Mouse (Mus musculus) neural tube, embryonic 11.5 days (tissue): Measurements from ENCODE around the gene Dmxl2. TPM values are rescaled to one million over a fixed set of nuclear protein-coding genes. Genes with fewer than 3 reads are reported as not detected.

Experiments
- ATAC-seq: fragments of 200-750 bp; cut with Nextera tagmentation; 2 replicates; pipeline ENCODE4 v1.8.0; 2017; ENCODE audit warnings: moderate number of reproducible peaks, mild to moderate bottlenecking, moderate TSS enrichment, moderate library complexity; ENCODE audit not compliant: insufficient read depth, low FRiP score, low TSS enrichment
- DNase-seq: peaks from one replicate; pipeline ENCODE4 v3.0.0-alpha.2; 2015; ENCODE audit warnings: low spot score
- H3K27ac ChIP-seq: fragments of 300-500 bp; sonication (generic); 2 replicates; pipeline ENCODE4 v1.5.1; 2014; ENCODE audit warnings: low read depth, mild to moderate bottlenecking, low read length
- H3K27me3 ChIP-seq: fragments of 300-500 bp; sonication (generic); 2 replicates; pipeline ENCODE4 v1.6.1; 2014; ENCODE audit warnings: mild to moderate bottlenecking, low read length, mixed read lengths; ENCODE audit not compliant: control insufficient read depth, insufficient read depth
- H3K36me3 ChIP-seq: fragments of 300-500 bp; sonication (generic); 2 replicates; pipeline ENCODE4 v1.6.1; 2014; ENCODE audit warnings: mild to moderate bottlenecking, low read length, moderate library complexity, mixed read lengths; ENCODE audit not compliant: control insufficient read depth, insufficient read depth
- H3K4me1 ChIP-seq: fragments of 300-500 bp; sonication (generic); 2 replicates; pipeline ENCODE4 v1.6.1; 2014; ENCODE audit warnings: low read length, mixed read lengths; ENCODE audit not compliant: control insufficient read depth, insufficient read depth
- H3K4me2 ChIP-seq: fragments of 300-500 bp; sonication (generic); 2 replicates; pipeline ENCODE4 v1.6.1; 2014; ENCODE audit warnings: low read depth, mild to moderate bottlenecking, moderate library complexity
- H3K4me3 ChIP-seq: fragments of 300-500 bp; sonication (generic); 2 replicates; pipeline ENCODE4 v1.5.1; 2014; ENCODE audit warnings: low read depth, low read length
- H3K9ac ChIP-seq: fragments of 300-500 bp; sonication (generic); 2 replicates; pipeline ENCODE4 v1.6.1; 2014; ENCODE audit warnings: mild to moderate bottlenecking, low read length
- H3K9me3 ChIP-seq: fragments of 300-500 bp; sonication (generic); 2 replicates; pipeline ENCODE4 v1.6.1; 2016; ENCODE audit warnings: low read length; ENCODE audit not compliant: control insufficient read depth
- WGBS: fragments of 180-500 bp; shearing (Covaris S2); extraction: QIAGEN DNeasy Blood & Tissue Kit; methylation state at CpG from one replicate; pipeline ENCODE4 v1.1.7; 2014; 5-methylcytosine and 5-hydroxymethylcytosine counted together
- polyA plus RNA-seq: library from polyadenylated mRNA; unstranded; fragments of >200 nt; fragmentation: Nextera tagmentation; extraction: Ambion mirVana; gene quantifications from 2 replicates; pipeline ENCODE4 v1.2.1, GENCODE M21; 2014

The Dmxl2 gene
- polyA plus RNA-seq, 1 experiment from 2014 or later: 19.8 TPM

DNA sequence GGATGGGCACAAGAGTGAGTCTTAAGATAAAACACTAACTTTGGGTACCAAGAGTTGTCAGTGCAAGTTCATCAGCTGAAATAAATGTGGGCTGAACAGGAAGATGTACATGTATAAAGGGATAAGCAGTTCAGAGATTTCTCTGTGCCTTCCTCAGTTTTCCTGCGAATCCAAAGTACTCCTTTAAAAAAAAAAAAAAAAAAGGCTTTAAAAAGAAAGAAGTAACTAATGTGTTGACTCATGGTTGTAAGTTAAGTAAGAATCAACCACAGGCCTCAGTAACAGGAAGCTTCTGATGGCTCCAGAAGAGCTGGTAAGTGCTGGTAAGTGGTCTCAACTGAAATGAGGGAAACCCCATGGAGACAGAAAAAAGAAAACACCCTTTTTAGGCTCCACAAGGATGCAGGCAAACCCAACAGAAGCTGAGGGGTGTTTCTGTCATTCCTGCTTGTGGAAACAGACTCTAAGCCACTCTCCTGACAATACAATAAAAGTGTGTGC lies 33.9 kb downstream of the Dmxl2 start:
- Histone ChIP-seq H3K4me2 (no peak overlapping the region), H3K9ac (no peak overlapping the region), H3K4me3 (no peak overlapping the region), H3K27ac (no peak overlapping the region), H3K27me3 (no peaks in the 10 kb centered on the region), H3K36me3 (no peaks in the 10 kb centered on the region), H3K4me1 (no peaks in the 10 kb centered on the region), H3K9me3 (no peaks in the 10 kb centered on the region)
- ATAC-seq (no peak), DNase-seq (no peak)
- WGBS: 91% methylated on average over 1 of the region's 1 CpGs

- DNase-seq: no peak
- no peak for ATAC-seq
- WGBS: 78% methylated on average over 4 of the region's 4 CpGs
- no peak overlapping the region for H3K9ac ChIP-seq
- no peak overlapping the region for H3K4me3 ChIP-seq
- H3K36me3 ChIP-seq: no peaks in the 10 kb centered on the region
- no peak overlapping the region for H3K27ac ChIP-seq
- H3K27me3 ChIP-seq: no peaks in the 10 kb centered on the region
- no peaks in the 10 kb centered on the region for H3K9me3 ChIP-seq
- H3K4me2 ChIP-seq: no peak overlapping the region
- H3K4me1 ChIP-seq: no peaks in the 10 kb centered on the region
Observed at GRCm38 (mm10) chr9:54463483-54464054, 37.9 kb downstream of the Dmxl2 start.

GRCm38 (mm10) chr9:54439015-54439414 lies 62.4 kb downstream of the Dmxl2 start:
- no peaks in the 10 kb centered on the region for H3K9me3 ChIP-seq
- H3K36me3 ChIP-seq: no peaks in the 10 kb centered on the region
- no peak overlapping the region for H3K27ac ChIP-seq
- WGBS: 89% methylated on average over 6 of the region's 6 CpGs
- H3K4me1 ChIP-seq: no peaks in the 10 kb centered on the region
- no peak overlapping the region for H3K9ac ChIP-seq
- ATAC-seq: no peak
- no peak for DNase-seq
- no peak overlapping the region for H3K4me3 ChIP-seq
- H3K27me3 ChIP-seq: no peaks in the 10 kb centered on the region
- H3K4me2 ChIP-seq: no peak overlapping the region

DNA sequence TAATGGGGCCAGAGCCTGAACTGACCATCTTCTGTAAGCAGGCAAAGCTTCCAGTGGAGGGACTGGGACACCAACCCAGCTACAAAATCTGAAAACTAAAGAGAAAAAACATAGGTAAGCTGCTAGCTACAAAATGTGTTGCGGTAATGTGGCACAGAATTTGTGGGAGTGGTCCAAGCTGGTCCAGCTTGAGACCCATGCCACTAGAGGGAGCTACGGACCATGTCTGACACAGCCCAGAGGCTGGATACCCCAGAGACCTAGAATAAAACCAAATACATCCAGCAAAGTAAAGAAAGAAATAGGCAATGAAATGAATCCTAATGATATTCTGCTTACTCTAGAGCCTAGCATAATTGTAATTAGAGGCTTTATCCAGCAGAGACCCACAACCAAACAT lies 63.2 kb downstream of the Dmxl2 start:
- H3K4me3 ChIP-seq: no peak overlapping the region
- no peak overlapping the region for H3K9ac ChIP-seq
- H3K36me3 ChIP-seq: no peaks in the 10 kb centered on the region
- 34% methylated on average over 2 of the region's 2 CpGs for WGBS
- DNase-seq (peak; percentile 49), ATAC-seq (no peak)
- H3K4me2 ChIP-seq: no peak overlapping the region
- no peaks in the 10 kb centered on the region for H3K9me3 ChIP-seq
- no peak overlapping the region for H3K27ac ChIP-seq
- H3K4me1 ChIP-seq: no peaks in the 10 kb centered on the region
- H3K27me3 ChIP-seq: no peaks in the 10 kb centered on the region

DNA sequence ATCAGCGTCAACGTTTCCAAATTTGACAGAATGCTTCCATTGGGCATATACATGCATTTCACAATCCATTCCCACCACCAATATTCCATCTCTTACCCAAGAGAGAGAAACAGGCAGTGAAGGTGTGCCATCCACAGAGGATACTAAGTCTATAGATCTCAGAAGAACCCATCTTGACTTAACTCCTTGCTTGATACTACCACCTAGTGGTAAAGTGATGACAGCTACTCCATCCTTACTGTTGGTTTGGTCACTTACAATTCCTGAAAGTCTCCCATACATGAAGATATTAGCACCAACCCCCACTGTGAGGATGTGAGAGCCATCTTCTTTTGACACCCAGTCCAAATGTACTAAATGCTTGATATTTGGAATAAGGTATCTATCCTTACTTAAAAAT lies 85.2 kb downstream of the Dmxl2 start:
- no peak for DNase-seq
- Histone ChIP-seq H3K4me1 (no peaks in the 10 kb centered on the region), H3K9ac (no peak overlapping the region), H3K27ac (no peak overlapping the region), H3K36me3 (no peaks in the 10 kb centered on the region), H3K4me2 (no peak overlapping the region), H3K9me3 (no peaks in the 10 kb centered on the region), H3K4me3 (no peak overlapping the region), H3K27me3 (no peaks in the 10 kb centered on the region)
- 84% methylated on average over 2 of the region's 2 CpGs for WGBS
- no peak for ATAC-seq

- Histone ChIP-seq H3K4me1 (no peaks in the 10 kb centered on the region), H3K27ac (no peak overlapping the region), H3K4me2 (no peak overlapping the region), H3K27me3 (no peaks in the 10 kb centered on the region), H3K9me3 (no peaks in the 10 kb centered on the region), H3K4me3 (no peak overlapping the region), H3K9ac (no peak overlapping the region), H3K36me3 (no peaks in the 10 kb centered on the region)
- DNase-seq (no peak), ATAC-seq (no peak)
- 96% methylated on average over 6 of the region's 8 CpGs for WGBS
Observed at GRCm38 (mm10) chr9:54356756-54357155, 144.7 kb downstream of the Dmxl2 start.

- ATAC-seq (no peak), DNase-seq (no peak)
- Histone ChIP-seq H3K4me3 (no peak overlapping the region), H3K9me3 (no peaks in the 10 kb centered on the region), H3K36me3 (no peaks in the 10 kb centered on the region), H3K27ac (no peak overlapping the region), H3K27me3 (no peaks in the 10 kb centered on the region), H3K9ac (no peak overlapping the region), H3K4me2 (no peak overlapping the region), H3K4me1 (no peaks in the 10 kb centered on the region)
- WGBS: 79% methylated on average over 7 of the region's 7 CpGs
Observed at GRCm38 (mm10) chr9:54342026-54342425, 159.4 kb downstream of the Dmxl2 start.

DNA sequence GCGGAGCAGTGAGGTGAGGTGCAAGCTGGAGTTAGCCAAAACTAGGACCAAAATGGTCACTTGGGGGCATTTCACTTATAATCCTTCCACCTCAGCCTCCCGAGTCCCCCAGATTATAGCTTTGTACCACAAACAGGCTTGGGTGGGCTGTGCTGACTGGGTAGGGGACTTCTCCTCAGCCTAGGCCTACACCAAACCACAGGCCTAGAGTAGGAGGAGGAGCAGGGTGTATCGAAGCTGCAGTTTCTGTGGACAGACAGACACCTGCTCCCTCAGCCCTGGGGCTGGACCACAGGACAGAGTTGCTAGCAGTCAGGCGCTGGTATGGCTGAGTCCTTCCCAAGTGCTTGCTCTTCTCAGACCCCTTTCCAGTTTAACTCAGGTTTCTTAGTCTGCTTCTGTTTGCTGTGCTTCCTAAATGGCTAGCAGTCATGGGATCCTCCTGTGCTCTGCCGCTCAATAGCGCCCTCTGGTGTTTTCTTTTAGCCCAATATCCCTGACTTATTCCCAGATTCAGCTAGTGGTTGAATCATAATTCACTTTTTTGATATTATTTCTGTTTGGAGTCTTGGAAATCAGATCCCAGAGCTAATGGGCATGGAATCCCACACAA lies 164.8 kb downstream of the Dmxl2 start:
- Histone ChIP-seq H3K9ac (no peak overlapping the region), H3K9me3 (no peaks in the 10 kb centered on the region), H3K27ac (no peak overlapping the region), H3K4me1 (no peaks in the 10 kb centered on the region), H3K27me3 (no peaks in the 10 kb centered on the region), H3K4me2 (no peak overlapping the region), H3K36me3 (no peaks in the 10 kb centered on the region), H3K4me3 (no peak overlapping the region)
- ATAC-seq (no peak; the same call in 1 of the 2 replicates), DNase-seq (peak; percentile 62)
- 50% methylated on average over 6 of the region's 6 CpGs for WGBS

GRCm38 (mm10) chr9:54335582-54335981 lies 165.8 kb downstream of the Dmxl2 start:
- Histone ChIP-seq H3K27ac (no peak overlapping the region), H3K36me3 (no peaks in the 10 kb centered on the region), H3K4me1 (no peaks in the 10 kb centered on the region), H3K9ac (no peak overlapping the region), H3K27me3 (no peaks in the 10 kb centered on the region), H3K4me3 (no peak overlapping the region), H3K9me3 (no peaks in the 10 kb centered on the region), H3K4me2 (no peak overlapping the region)
- DNase-seq: no peak
- ATAC-seq: no peak
- WGBS: 30% methylated on average over 12 of the region's 12 CpGs
